Mouse (Mus musculus) G1E (cell line): ENCODE results near the gene Hnrnpul1. TPM values are rescaled to one million over a fixed set of nuclear protein-coding genes. Genes with fewer than 3 reads are reported as not detected.
A peak's percentile ranks its signal among the peaks of the same experiment; 100 is the strongest.

Source experiments
- ATAC-seq: 2 replicates; pipeline ENCODE4 v1.8.0; 2016; ENCODE audit warnings: mild to moderate bottlenecking; ENCODE audit not compliant: insufficient number of reproducible peaks, poor library complexity, low FRiP score, severe bottlenecking; ENCODE audit errors: extremely low read depth
- DNase-seq: peaks from one replicate; pipeline ENCODE4 v3.0.0; 2012; ENCODE audit warnings: low spot score
- H3K27me3 ChIP-seq: 2 replicates; pipeline ENCODE4 v1.6.1; 2012; ENCODE audit warnings: mild to moderate bottlenecking, low read length, inconsistent platforms; ENCODE audit not compliant: insufficient read depth
- H3K36me3 ChIP-seq: replicated peaks from 2 replicates; pipeline ENCODE3; 2012; ENCODE audit warnings: mild to moderate bottlenecking, inconsistent platforms
- H3K4me1 ChIP-seq: 2 replicates; pipeline ENCODE4 v1.6.1; 2012; ENCODE audit warnings: low read depth, low read length, inconsistent platforms, mixed read lengths; ENCODE audit not compliant: insufficient read depth
- H3K4me3 ChIP-seq: 2 replicates; pipeline ENCODE4 v1.5.1; 2012; ENCODE audit warnings: low read depth, mild to moderate bottlenecking, inconsistent platforms, low read length, moderate library complexity, mixed read lengths
- H3K9me3 ChIP-seq: replicated peaks from 2 replicates; pipeline ENCODE4 v1.6.1; 2012; ENCODE audit warnings: inconsistent platforms
- CTCF ChIP-seq: IDR thresholded peaks from 2 replicates; pipeline ENCODE4 v1.5.1; 2012; ENCODE audit warnings: low read depth, low read length, inconsistent platforms, mixed read lengths
- GATA1 ChIP-seq: IDR thresholded peaks from 2 replicates; pipeline ENCODE4 v1.6.1; 2012; ENCODE audit warnings: borderline replicate concordance, low read length, inconsistent platforms, mixed read lengths
- GATA2 ChIP-seq: IDR thresholded peaks from 2 replicates; pipeline ENCODE4 v1.6.1; 2012; ENCODE audit warnings: low read depth, low read length, inconsistent platforms, borderline replicate concordance
- POLR2AphosphoS5 ChIP-seq: IDR thresholded peaks from 2 replicates; pipeline ENCODE4 v1.6.1; 2012; ENCODE audit warnings: low read depth, low read length, inconsistent platforms; ENCODE audit not compliant: insufficient replicate concordance
- TAL1 ChIP-seq: conservative IDR thresholded peaks from 2 replicates; pipeline ENCODE4 v1.6.1; 2012; ENCODE audit warnings: low read depth, low read length, inconsistent platforms, mixed read lengths
- polyA plus RNA-seq: library from polyadenylated mRNA; stranded (reverse); fragments of >175 nt; gene quantifications from 2 replicates; pipeline ENCODE4 v1.2.3, GENCODE M21; 2012
- total RNA-seq, 2 experiments: library from RNA; stranded (forward) in 1 of 2; stranded (reverse) in 1 of 2; fragments of 200-1000 nt in 1 of 2; fragments of >200 nt in 1 of 2; fragmentation: Nextera tagmentation in 1 of 2; gene quantifications; 2 replicates each; pipeline ENCODE4 v1.2.3; 2014 to 2017

The Hnrnpul1 gene
- total and polyA plus RNA-seq, 3 experiments, result 116 to 382 (median 375) TPM

GRCm38 (mm10) chr7:25689603-25690021 lies 64.9 kb downstream of the Hnrnpul1 start:
- TF ChIP-seq CTCF (no peak), TAL1 (no peak), POLR2AphosphoS5 (no peak), GATA1 (no peak), GATA2 (no peak)
- no peaks in the 10 kb centered on the region for H3K9me3 ChIP-seq
- H3K27me3 ChIP-seq, result no peaks in the 10 kb centered on the region
- H3K36me3 ChIP-seq, result peaks cover 75% of the 10 kb centered on the region
- H3K4me1 ChIP-seq, result peaks cover 66% of the 10 kb centered on the region
- peak overlapping the region; percentile 95 for H3K4me3 ChIP-seq
- DNase-seq (no peak), ATAC-seq (peak; percentile 15; the same call in 1 of the 2 replicates)

- ATAC-seq (peak; percentile 77), DNase-seq (peak; percentile 84)
- Histone ChIP-seq H3K36me3 (peaks cover 74% of the 10 kb centered on the region), H3K4me1 (peaks cover 67% of the 10 kb centered on the region), H3K4me3 (peak overlapping the region; percentile 95), H3K27me3 (no peaks in the 10 kb centered on the region), H3K9me3 (no peaks in the 10 kb centered on the region)
- TF ChIP-seq GATA1 (no peak), CTCF (no peak), TAL1 (no peak), GATA2 (no peak), POLR2AphosphoS5 (no peak)
Measured at GRCm38 (mm10) chr7:25688810-25689586, 65.6 kb downstream of the Hnrnpul1 start.

- ATAC-seq, result no peak
- no peaks in the 10 kb centered on the region for H3K9me3 ChIP-seq
- DNase-seq, result peak; percentile 77
- H3K4me1 ChIP-seq, result peaks cover 68% of the 10 kb centered on the region
- peak overlapping the region; percentile 95 for H3K4me3 ChIP-seq
- H3K36me3 ChIP-seq, result peaks cover 70% of the 10 kb centered on the region
- no peak for TF ChIP-seq TAL1
- peak; percentile 41; the same call in 1 of the 2 replicates for TF ChIP-seq CTCF
- no peaks in the 10 kb centered on the region for H3K27me3 ChIP-seq
Measured at GRCm38 (mm10) chr7:25687811-25688401, 66.7 kb downstream of the Hnrnpul1 start.

- peaks cover 70% of the 10 kb centered on the region for H3K36me3 ChIP-seq
- ATAC-seq, result no peak
Measured at GRCm38 (mm10) chr7:25686680-25687531, 67.7 kb downstream of the Hnrnpul1 start, which contains the start of gene Tgfb1. Tgfb1 (plus strand) TSS chr7:25687002.

GRCm38 (mm10) chr7:25685926-25686470 lies 68.6 kb downstream of the Hnrnpul1 start:
- Histone ChIP-seq H3K27me3 (no peaks in the 10 kb centered on the region), H3K4me1 (peaks cover 70% of the 10 kb centered on the region), H3K9me3 (no peaks in the 10 kb centered on the region), H3K36me3 (peaks cover 65% of the 10 kb centered on the region), H3K4me3 (peak overlapping the region; percentile 95)
- no peak for DNase-seq
- TF ChIP-seq POLR2AphosphoS5 (peak; percentile 65; the same call in 1 of the 2 replicates), CTCF (no peak)
- no peak for ATAC-seq

More at GRCm38 (mm10) chr7:25686680-25687531, 67.7 kb downstream of the Hnrnpul1 start, which contains the start of gene Tgfb1:
- TF ChIP-seq POLR2AphosphoS5 (no peak), CTCF (0 out of 2 replicates have a peak, but pooled peaks have one; percentile 19)
- Histone ChIP-seq H3K27me3 (no peaks in the 10 kb centered on the region), H3K4me3 (peak within 1 kb of the TSS; percentile 95), H3K9me3 (no peaks in the 10 kb centered on the region), H3K4me1 (peaks cover 70% of the 10 kb centered on the region)
- DNase-seq, result peak; percentile 91

GRCm38 (mm10) chr7:25684659-25685058 lies 69.9 kb downstream of the Hnrnpul1 start:
- H3K4me1 ChIP-seq, result peaks cover 62% of the 10 kb centered on the region

More at GRCm38 (mm10) chr7:25684659-25685058, 69.9 kb downstream of the Hnrnpul1 start:
- H3K4me3 ChIP-seq, result no peak overlapping the region; the same call in 1 of the 2 replicates
- no peaks in the 10 kb centered on the region for H3K27me3 ChIP-seq
- no peak for ATAC-seq
- TF ChIP-seq GATA1 (no peak), GATA2 (no peak), CTCF (no peak), POLR2AphosphoS5 (no peak), TAL1 (no peak)
- no peak for DNase-seq
- peaks cover 54% of the 10 kb centered on the region for H3K36me3 ChIP-seq
- H3K9me3 ChIP-seq, result no peaks in the 10 kb centered on the region
